Mouse (Mus musculus) T-cell, adult 2 months (primary cell): ENCODE data around the gene Actl10.

Experiments
- DNase-seq: peaks from one replicate; pipeline ENCODE4 v3.0.0; 2022; ENCODE audit warnings: low spot score

Gene Actl10

DNA sequence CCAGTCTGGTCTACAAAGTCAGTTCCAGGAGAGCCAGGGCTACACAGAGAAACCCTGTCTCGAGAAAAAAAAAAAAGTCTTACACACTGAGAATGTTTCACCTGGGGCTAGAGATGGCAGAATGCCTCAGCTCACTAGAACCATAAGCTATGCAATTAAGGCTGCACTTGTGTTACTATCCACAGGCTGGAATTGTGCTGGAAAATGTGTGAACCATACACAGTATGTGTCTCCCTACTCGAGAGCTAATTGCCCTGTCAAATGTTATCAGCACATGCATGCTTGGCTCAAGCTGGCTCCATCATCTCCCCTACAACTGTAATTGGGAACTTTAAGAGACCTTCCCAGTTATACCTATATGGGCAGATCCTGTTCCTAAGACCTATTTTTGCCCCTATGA is 639 bp upstream of the Actl10 start:
- DNase-seq, result no peak

DNA sequence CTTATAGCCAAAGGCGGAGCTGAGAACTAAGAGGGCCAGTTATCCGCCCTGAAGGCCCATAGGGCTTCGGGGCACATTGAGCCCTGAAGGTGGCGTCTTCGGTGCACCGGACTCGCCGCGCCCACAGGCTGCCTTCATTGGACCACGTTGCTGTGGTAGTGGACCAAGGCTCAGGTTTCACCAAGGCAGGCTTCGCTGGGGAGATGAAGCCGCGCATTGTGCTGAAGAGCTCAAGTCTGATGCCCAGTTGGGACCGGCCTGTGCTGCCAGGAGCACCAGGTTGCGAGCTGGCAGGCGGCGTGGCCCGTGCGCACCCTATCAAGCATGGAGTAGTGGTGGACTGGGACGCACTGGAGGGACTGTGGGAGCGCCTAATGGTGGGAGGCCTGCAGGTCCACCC is 351 bp downstream of the Actl10 start:
- no peak for DNase-seq

DNA sequence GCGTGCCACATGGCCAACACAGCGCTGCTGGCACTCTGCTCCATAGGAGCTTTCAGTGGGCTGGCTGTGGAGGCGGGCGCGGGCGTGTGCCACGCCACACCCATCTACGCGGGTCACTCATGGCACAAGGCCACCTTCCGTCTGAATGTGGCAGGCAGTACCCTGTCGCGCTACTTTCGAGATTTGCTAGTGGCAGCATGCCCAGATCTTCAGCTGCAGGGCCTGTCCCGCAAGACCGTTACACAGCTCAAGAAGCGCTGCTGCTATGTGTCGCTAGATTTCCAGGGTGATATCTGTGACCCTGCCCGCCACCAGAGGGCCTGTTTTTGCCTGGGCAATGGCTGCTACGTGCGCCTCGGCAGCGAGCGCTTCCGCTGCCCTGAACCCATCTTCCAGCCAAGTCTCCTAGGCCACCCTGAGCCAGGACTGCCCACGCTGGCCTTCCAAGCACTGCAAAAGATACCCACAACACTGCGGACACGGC is 890 bp downstream of the Actl10 start:
- DNase-seq, result peak; percentile 53

DNA sequence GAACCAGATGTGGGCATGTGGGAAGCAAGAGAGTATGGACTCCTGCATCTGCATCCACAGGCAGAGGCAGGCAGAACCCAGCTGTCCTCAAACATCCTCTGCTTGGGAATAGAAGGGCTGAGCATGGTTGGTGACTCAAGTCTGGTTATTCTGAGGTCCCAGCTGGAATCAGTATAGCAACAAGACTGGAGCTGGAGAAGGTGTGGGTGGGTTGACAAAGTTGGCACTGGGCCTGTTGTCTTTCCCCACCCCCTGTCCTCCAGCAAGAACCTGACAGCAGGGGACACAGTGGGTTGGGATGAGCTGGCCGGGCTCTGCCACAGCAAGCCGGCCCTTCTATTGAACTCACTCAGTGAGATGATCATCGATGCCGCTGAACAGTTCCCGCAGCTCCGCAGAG is 3.7 kb downstream of the Actl10 start:
- DNase-seq, result no peak

DNA sequence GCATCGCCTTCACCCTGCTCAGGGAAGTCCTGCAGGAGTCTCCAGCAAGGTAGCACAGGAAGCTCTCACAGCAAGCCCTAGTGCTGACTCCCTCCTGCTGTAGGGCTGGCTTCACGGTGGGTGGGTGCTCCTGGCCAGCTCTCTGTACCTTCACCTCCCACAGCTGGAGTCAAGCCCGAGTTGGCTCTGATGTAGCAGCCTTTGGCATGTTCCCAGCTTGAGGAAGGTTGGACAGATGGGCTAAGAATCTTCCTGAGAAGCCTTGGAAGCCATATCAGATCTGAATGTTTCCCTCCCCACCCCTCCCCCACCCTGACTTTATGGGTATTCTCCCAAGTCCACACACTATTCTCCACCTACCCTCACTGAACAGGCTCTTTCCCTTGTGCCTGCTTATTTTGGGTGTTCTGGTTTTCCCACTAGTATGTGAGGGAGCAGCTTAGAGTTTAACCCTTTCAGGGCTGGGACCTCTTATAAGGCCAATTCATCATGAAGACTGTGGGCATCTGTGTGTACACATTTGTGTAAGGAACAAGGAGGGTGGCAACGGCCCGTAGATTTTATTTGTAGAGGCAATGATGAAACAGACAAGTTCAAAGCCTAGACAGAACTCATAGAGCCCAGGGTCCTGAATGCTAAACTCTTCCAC is 5.7 kb downstream of the Actl10 start:
- DNase-seq, result no peak

DNA sequence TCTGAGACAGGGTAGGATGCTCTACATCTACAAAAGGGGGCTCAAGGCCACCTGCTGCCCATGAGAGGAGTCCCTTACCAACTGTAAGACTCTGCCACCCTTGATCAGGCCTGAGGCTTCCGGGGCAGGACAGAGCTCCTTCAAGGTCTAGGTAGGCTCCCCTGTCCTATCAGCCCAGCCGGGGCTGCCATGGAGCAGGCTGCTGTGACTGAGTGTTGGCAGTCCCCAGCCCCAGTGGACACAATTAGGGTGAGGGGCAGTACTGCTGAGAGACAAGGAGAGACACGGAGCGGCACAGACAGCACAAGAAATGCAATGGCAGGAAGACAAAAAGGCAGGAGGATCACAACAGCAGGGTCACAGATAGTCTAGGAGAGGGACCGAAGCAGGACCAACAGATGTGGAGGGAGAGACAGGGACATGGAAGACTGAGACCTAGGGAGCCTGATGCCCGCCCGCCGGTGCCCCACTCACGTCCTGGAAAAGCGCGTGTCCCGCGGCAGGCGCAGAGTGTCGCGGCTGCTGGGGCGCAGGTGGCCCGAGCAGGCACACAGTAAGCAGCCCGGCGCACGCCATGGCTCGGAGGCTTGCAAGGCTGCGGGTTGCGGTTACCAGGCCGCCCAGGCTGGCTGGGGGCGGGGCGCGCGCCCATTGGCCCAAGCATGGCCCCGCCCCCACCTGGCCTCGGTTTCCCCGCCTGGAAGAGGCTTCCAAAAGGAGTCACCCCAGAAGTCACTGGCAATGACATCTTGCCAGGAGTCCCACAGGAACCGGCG is 6.9 kb downstream of the Actl10 start, which contains the start of gene Necab3:
Gene Necab3 (minus strand): TSS at position 627 of the 776 bp plus-strand sequence.
- peak; percentile 36 for DNase-seq

DNA sequence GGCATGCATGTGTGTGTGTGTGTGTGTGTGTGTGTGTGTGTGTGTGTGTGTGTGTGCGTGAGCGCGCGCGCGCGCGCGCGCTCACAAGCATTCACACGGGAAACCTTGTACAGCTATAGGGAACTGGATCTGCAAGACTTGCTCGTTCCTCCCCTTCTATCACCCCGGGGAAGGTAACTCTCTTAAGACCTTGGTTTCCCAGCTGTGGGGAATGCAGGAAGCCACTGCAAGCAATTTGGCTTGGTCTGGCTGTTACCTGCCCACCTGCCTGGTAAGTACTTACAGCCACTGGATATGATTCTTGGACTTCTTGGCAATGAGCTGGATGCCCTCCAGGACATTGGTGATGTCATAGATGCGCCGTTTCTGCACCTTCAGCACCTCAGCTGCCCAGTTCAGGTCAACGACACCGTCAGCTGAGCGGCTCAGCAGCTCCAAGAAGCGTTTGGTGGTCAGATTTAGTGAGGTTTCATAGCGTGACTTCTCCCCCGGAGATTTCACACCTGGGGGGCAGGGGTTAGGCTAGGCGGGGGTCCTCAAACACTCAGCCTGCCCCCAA is 12.1 kb downstream of the Actl10 start:
- no peak for DNase-seq

DNA sequence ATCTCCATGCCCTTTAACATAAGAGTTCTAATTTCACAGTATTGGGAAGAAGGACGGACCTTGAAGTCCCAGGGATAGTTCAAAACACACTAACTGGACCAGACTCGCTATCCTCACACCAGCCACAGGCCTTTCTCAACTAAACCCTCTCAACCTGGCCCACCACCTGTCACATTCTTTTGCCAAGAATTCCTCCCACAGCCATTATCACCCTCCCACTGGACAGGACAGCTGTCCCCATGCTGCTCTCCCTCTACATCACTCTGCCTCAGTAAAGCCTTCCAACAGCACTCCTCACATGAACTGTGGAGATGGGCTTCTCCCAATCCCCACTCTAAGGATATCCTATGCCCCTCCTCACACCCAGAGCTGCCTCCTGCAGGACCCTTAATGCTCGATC is 14.0 kb downstream of the Actl10 start:
- DNase-seq, result no peak

DNA sequence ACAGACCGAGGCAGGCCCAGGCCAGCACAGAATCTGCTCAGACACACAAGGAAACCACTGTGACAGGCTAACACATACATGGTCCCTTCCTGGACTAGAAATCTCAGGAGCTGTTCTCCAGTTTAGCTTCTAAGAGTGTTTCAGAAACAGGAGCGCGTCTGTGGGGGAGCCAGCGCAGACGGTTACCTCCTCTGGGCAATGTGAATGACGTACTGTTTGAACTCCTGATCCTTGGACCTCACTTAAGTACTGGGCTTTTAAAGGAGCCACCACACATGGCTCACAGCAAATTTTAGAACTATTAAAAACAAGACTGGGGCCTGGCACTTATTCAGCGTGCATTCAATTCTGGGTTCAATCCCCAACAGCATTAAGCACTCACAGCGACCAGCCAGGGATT is 15.1 kb downstream of the Actl10 start:
- DNase-seq, result no peak

DNA sequence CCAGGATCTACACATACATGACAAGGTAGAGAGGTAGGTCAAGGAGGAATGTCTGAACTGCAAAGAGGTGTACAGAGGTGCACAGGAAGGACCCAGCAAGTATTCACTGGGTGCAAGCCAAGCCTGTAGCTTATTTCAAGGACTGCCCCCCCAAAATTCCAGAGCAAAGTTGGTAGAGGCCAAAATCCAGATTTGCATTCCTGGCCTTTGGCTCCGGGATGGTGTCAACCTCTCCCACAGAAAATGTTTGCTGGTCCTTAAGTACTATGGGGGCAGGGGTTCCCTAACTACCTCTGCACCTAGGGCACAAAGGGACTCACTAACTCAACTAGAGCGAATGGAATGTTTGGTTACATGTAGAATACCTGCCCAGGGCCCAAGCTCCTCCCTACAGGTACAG is 16.2 kb downstream of the Actl10 start:
- DNase-seq, result no peak

DNA sequence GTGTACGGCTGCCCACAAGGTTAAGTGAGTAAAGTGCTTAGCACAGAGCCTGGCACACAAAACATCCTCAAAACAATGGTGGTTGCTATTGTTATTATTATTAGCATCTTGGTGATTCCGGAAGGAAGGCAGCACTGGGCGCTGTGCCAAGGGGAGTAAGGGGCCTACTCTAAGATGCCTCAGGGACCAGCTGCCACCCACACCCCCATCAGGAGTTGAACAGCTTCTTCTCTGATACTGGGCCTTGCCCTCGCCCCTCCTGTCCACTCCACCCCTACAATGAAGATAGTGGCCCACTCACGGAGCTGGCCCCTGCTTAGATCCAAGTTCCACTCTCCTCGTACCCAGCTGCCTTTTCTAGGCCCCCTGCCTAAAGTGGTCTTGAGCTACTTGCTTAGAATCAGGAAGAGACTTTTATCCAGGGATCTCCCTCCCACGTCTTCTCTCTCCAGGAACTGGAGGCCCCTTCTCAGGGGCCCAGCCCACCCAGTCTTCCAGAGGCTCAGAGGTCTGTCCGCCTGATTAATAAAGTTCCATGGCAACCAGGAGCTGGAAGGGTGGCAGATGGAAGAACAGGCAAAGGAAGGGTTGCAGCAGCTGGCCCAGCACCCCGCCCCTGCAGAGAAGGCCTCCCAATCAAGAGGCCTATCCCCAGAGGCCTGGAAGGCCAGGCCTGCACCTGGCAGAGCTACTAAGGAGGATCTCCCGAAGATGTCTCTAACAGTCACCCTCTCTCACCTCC is 16.9 kb downstream of the Actl10 start:
- no peak for DNase-seq

DNA sequence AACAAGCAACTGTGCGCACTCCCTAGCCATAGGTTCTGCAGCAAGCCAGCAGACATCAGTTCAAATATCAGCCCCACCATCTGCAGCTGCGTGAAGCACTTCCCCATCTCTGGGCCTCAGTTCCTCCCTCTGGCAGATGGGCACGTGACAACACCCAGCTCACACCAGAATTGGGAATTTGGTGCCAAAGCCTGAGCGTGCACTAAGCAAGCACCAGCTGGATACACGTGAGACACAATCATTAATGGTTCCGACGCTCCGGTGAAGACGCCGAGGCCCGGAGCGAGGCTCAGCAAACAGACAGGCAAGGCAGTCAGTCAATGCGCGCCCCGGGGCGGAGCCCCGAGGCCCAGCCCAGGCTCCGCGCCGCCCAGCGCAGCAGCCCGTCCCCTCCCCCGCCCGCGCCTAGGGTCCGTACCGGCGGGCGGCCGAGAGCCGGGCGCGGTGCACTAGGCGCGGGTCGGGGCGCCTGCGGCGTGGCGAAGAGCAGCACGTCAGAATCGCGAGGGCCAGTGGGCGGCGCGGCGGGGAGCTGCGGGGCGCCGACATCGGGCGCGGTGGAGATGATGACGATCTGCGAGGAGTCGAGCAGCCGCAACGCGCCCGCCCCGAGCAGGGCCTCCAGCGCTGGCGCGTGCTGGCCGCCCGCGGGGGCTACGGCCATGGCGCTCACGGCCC is 17.6 kb downstream of the Actl10 start:
- DNase-seq, result no peak

DNA sequence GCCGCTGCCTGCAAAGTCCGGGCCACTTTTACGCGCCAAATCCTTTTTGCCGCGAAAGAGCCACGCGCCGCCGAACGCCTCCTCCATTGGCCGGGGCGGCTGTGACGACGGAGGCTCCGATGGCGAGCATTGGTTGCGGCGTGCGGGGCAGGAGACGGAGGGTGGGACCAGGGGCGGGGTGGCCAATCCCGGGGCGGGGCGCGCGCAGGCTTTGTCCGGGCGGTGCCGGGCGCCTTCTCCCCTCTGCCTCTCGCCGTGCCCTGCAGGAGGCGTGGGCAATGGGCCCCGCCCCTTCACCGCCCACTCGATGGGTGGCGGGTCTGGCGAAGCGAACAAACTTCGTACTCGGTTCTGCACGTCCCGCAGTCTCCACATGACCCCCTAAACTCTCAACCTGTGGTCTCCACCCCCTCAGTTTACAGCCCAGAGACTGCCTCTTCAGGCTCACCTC is 18.3 kb downstream of the Actl10 start, which contains the start of gene E2f1:
Gene E2f1 (minus strand): TSS at position 57 of the 451 bp plus-strand sequence.
- DNase-seq, result peak; percentile 94

DNA sequence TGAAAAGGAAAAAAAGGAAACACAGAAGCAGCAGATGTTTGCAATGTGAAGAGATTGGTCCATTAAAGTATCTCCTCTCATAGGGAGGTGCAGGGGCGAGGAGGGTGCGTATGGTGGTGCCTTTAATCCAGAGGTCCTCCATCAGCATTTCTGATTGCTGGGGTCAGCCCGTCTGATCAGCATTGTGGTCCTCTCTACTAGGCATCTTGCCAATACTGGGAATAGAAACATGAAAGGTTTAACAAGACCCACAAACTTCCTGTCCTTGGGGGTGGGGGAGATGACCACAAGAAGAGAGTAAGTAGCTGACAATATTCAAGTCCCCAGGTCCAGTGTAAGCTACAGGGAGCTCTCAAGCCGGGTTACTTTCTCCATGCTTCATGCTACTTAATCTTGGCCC is 19.1 kb downstream of the Actl10 start:
- no peak for DNase-seq

DNA sequence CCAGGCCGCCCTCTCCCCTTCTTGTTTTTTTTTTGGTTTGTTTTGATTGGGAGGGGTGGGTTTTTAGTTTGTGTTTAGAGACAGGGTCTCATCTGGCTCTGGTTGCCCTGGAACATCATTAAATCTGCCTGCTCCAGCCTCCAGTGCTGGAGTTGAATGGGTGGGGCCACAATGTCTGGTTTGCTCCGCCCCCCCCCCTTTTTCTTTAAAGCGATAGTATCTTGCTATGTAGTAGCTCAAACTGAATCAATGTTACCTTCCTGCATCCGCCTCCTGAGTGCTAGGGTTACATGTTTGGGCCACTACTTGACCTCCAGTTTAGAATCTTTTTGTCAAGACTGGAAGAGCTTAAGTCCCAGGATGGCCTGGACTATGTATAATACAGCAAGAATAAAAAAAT is 19.7 kb downstream of the Actl10 start:
- DNase-seq, result no peak

DNA sequence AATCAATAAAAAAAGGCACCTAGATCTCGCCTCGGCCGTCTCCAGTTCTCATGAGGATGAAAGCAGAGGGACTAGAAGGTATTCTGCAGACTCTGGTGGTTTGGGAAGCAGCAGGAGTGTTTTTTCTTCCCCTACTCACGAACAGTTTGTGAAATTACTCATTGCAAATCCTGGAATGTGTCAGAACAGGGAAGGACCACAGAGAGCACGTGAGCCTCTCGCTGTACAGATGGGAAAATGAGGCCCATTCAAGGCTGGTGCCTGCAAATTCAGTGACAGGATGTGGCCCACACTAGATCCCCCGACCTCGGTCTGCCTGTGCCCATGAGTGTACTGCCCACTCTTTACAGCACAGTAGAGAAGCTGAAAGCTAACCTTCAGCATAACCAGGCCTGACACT is 20.4 kb downstream of the Actl10 start:
- no peak for DNase-seq

DNA sequence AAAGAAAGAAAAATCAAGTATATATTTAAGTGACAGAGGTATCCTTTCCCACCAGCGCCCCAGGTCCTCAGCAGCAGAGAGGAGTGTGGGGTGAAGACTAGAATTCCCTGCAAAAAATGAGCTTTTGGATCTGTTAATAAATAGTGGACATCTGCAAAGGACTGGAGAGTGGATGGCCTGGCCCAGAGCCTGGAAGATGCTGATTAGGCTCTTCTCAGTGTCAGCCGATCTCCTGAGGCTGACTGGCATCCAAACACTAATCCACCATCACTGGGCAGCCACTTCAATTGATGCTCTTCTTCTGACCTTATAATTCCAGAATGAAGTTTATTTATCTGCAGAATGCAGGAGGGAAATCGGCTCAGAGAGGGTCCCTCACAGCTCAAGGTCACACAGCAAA is 21.4 kb downstream of the Actl10 start:
- no peak for DNase-seq

DNA sequence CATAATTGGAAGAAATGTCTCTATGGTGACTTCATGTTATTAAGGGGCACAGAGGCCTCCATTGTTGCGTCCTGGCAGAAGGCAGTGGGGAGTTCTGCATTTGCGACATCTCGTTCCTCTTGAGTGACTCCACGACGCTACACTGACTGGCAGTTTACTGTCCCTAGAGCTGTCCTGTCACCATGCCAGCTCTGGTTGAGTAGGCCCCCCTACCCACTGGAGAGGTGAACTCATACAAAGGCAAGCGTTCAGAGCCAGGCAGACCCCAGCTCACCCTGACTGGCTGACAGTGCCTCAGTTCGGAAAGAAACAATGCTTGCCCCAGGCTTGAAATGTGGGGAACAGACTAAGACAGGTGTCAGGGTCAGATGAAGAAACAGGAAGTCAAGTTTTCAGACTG is 22.7 kb downstream of the Actl10 start:
- DNase-seq, result no peak

DNA sequence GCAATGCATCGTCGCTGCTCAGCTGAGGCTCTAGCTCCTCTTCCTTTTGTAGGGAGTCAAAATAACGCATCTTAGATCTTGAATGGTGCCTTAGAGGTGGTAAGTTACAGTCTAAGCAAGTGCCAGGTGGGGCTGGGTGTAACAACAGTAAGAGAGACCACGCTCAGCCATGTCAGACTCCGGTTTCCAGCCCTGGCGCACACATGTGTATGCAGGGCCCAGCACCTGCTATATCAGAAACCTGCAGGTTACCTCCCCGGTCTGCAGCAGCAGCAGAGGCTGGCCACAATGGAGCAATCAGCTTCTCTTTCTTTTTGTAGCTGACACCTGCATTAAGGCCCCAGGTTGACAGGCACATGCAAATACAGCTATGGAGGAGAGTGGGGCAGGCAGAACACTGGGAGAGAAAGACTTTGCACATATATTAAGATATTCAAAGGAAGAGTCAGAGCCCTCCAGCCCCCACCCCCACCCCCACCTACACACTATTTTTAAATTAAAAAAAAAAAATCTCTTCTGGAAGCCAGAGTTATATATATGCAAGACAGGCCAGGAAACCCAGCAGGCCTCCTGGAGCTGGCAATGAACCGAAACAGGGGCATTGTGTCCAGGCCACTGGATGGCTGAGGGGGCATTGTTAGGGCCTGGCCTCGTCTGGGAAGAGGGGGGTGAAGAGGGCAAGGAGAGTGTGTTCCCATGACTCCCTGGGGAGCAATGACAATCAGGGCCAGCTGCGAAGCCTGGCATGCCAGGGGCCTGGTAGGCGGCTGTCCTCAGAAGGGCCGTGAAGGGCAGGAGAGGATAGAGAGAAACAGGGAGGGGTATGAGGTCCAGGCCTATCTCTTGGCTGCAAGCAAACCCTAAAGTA is 25.5 kb downstream of the Actl10 start:
- no peak for DNase-seq

DNA sequence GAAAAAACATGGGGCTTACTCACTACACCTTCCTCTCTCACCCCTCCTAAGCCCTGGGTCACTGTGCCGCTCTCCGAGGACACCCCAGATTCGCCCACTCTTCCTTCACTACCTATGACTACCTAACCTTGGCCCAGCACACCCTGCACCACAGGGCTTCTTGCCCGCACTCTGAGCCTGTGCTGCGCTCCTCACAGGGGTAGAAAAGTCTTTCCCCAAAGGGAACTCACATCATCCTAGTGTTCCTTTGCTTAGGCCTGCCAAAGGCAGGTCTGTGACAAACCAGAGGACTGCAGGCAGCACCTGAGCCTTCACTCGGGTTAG is 26.1 kb downstream of the Actl10 start:
- no peak for DNase-seq

DNA sequence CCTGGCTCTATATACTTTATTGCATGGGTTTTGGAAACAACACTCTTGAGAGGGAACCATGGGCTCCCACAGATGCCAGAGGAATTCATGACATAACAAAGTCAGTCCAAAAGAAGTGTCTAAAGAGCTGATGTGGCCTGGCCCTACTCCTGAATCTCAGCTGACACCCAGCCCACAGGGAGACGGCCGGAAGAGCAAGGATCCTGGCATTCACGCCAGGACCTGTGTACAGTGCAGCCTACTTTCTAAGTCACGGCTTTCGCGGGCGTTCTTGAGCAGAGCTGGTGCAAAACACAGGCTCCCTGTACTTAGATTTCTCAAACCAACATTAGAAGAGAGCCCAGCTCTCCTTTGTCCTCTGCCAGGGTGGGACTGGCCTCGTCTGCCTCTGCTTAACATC is 29.0 kb downstream of the Actl10 start:
- no peak for DNase-seq
